Mouse (Mus musculus) small intestine, adult 2 months (tissue): ENCODE data around the gene Trak1.

Source experiments
- CTCF ChIP-seq: fragments of 200-500 bp; IDR thresholded peaks from 2 replicates; pipeline ENCODE4 v1.5.1; 2012; ENCODE audit warnings: low read depth, mild to moderate bottlenecking, control low read depth, inconsistent platforms, low read length, moderate library complexity, mixed read lengths; ENCODE audit not compliant: insufficient replicate concordance, insufficient read length; ENCODE audit errors: extremely low read depth
- POLR2A ChIP-seq: fragments of 200-500 bp; IDR thresholded peaks from 2 replicates; pipeline ENCODE4 v1.6.1; 2012; ENCODE audit warnings: low read depth, mild to moderate bottlenecking, control low read depth, inconsistent platforms, low read length, moderate library complexity

DNA sequence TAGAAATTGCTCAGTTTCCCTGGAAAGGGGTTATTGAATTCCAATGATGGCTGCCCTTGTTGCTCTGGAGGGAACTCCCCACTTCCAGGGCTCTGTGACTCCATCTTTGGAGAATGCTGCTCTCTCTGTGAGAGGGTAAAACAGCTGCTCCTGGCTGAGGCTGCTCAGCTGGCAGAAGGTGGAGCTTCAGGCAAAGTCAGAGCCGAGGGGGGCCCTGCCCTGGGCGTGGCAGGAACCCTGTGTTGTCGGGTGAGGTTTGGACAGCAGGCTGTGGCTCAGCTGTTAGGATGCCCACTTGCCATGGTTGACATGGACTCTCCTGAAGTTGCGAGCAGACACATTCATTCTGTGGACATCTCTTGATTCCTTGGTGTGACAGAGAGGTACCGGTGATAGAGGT lies 49.3 kb downstream of the Trak1 start:
- TF ChIP-seq CTCF (no peak), POLR2A (no peak)
